Mouse (Mus musculus): ENCODE measurements around the gene Gls.
A peak's percentile ranks its signal among the peaks of the same experiment; 100 is the strongest.

Gls gene

GRCm38 (mm10) chr1:52158040-52158439, 75.0 kb downstream of the Gls start:
- no peak for DNase-seq (ENCODE audit: low spot score in 2 of 2)

GRCm38 (mm10) chr1:52156351-52156750, 76.7 kb downstream of the Gls start:
- DNase-seq (ENCODE audit: low spot score in 2 of 2) = peak; percentile 29 to 48

GRCm38 (mm10) chr1:52154890-52155289, 78.1 kb downstream of the Gls start:
- DNase-seq (ENCODE audit: low spot score in 2 of 2) = no peak

GRCm38 (mm10) chr1:52152936-52153335, 80.1 kb downstream of the Gls start:
- no peak for DNase-seq (ENCODE audit: low spot score in 2 of 2)

GRCm38 (mm10) chr1:52152369-52152768, 80.7 kb downstream of the Gls start:
- no peak for DNase-seq (ENCODE audit: low spot score in 2 of 2)

- DNase-seq (ENCODE audit: low spot score in 2 of 2) = no peak
Measured at GRCm38 (mm10) chr1:52151166-52151565, 81.9 kb downstream of the Gls start.

- no peak for DNase-seq (ENCODE audit: low spot score in 2 of 2)
Measured at GRCm38 (mm10) chr1:52150676-52151075, 82.4 kb downstream of the Gls start.

GRCm38 (mm10) chr1:52149934-52150346, 83.1 kb downstream of the Gls start:
- peak; percentile 43 to 55 for DNase-seq (ENCODE audit: low spot score in 2 of 2)

GRCm38 (mm10) chr1:52148696-52149095, 84.3 kb downstream of the Gls start:
- no peak for DNase-seq (ENCODE audit: low spot score in 2 of 2)

GRCm38 (mm10) chr1:52148178-52148577, 84.9 kb downstream of the Gls start:
- DNase-seq (ENCODE audit: low spot score in 2 of 2) = no peak

- no peak for DNase-seq (ENCODE audit: low spot score in 2 of 2)
Measured at GRCm38 (mm10) chr1:52147431-52147830, 85.6 kb downstream of the Gls start.

GRCm38 (mm10) chr1:52146214-52146970, 86.6 kb downstream of the Gls start:
- DNase-seq (ENCODE audit: low spot score in 2 of 2) = peak; percentile 64 to 69

GRCm38 (mm10) chr1:52144907-52145306, 88.1 kb downstream of the Gls start:
- DNase-seq (ENCODE audit: low spot score in 2 of 2) = no peak

GRCm38 (mm10) chr1:52143596-52144156, 89.4 kb downstream of the Gls start:
- DNase-seq (ENCODE audit: low spot score in 2 of 2) = no peak

- DNase-seq (ENCODE audit: low spot score in 2 of 2) = no peak
Measured at GRCm38 (mm10) chr1:52143191-52143590, 89.8 kb downstream of the Gls start.

- no peak for DNase-seq (ENCODE audit: low spot score in 2 of 2)
Measured at GRCm38 (mm10) chr1:52142117-52142516, 90.9 kb downstream of the Gls start.

- no peak for DNase-seq (ENCODE audit: low spot score in 2 of 2)
Measured at GRCm38 (mm10) chr1:52141482-52141881, 91.5 kb downstream of the Gls start.

GRCm38 (mm10) chr1:52140534-52140933, 92.5 kb downstream of the Gls start:
- peak in 1 of 2 experiments; percentile 35 for DNase-seq (ENCODE audit: low spot score in 2 of 2)

GRCm38 (mm10) chr1:52137292-52137691, 95.7 kb downstream of the Gls start:
- DNase-seq (ENCODE audit: low spot score in 2 of 2) = no peak

GRCm38 (mm10) chr1:52133254-52133653, 99.8 kb downstream of the Gls start:
- no peak for DNase-seq (ENCODE audit: low spot score in 2 of 2)

- DNase-seq (ENCODE audit: low spot score in 2 of 2) = peak; percentile 30 to 32
Measured at GRCm38 (mm10) chr1:52131787-52132377, 101.2 kb downstream of the Gls start.

- no peak for DNase-seq (ENCODE audit: low spot score in 2 of 2)
Measured at GRCm38 (mm10) chr1:52129794-52130193, 103.2 kb downstream of the Gls start.

GRCm38 (mm10) chr1:52127350-52127749, 105.7 kb downstream of the Gls start:
- DNase-seq (ENCODE audit: low spot score in 2 of 2) = no peak
